Mouse (Mus musculus): Measurements from ENCODE around the gene Nubp1. TPM values are rescaled to one million over a fixed set of nuclear protein-coding genes. Genes with fewer than 3 reads are reported as not detected.

Gene Nubp1
- polyA plus RNA-seq, 1 experiment: 20.3 TPM

DNA sequence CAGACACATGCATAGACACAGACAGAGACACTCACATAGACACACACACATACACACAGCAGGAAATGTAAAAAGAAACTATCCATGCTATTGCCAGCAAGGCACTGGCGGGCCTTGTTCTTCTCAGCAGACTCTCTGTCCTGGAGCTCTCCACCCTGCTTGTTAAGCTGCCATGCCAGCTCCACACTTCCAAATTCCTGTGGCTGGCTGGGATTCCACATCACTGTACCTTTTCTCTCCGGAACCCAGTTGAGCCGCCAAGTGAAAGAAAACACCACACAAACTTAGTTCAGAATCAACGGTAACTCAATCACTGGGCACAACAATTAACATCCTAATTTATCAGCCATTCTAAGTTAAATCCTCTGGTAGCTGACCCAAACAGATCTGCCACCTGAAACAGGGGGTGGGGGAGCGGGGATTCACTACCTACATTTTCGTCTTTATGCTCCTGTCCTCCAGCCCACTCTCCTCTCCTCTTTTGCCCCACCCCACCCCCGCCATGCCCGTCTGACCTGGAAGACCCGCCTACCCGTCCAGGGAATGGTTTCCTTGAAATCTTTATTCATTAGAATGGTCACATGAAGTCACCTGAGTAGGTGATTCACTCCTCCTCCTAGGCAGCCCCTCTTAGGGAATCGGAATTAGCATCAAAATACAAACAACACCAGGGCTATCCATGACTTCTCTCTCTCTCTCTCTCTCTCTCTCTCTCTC is 55.8 kb downstream of the Nubp1 start:
- 64% methylated on average over 11 of the region's 11 CpGs for WGBS
- H3K27ac ChIP-seq (ENCODE audit: insufficient read depth, low read depth, low read length): no peak overlapping the region
- no peak overlapping the region for H3K4me3 ChIP-seq (ENCODE audit: low read depth, low read length)
- TF ChIP-seq CTCF (IDR thresholded peaks at IDR 0.05; ENCODE audit: extremely low read depth, insufficient read length, insufficient replicate concordance, low read depth, low read length): no peak
- TF ChIP-seq POLR2A (IDR thresholded peaks at IDR 0.05; ENCODE audit: low read depth, low read length): no peak
- H3K27me3 ChIP-seq (ENCODE audit: control insufficient read depth, insufficient read depth, low read length): no peaks in the 10 kb centered on the region
- peaks cover 32% of the 10 kb centered on the region; the same call in 1 of the 2 replicates for H3K4me1 ChIP-seq (ENCODE audit: control insufficient read depth, insufficient read depth, insufficient read length, low read length)
- H3K36me3 ChIP-seq (ENCODE audit: control insufficient read depth, insufficient read depth, low read length): no peaks in the 10 kb centered on the region

DNA sequence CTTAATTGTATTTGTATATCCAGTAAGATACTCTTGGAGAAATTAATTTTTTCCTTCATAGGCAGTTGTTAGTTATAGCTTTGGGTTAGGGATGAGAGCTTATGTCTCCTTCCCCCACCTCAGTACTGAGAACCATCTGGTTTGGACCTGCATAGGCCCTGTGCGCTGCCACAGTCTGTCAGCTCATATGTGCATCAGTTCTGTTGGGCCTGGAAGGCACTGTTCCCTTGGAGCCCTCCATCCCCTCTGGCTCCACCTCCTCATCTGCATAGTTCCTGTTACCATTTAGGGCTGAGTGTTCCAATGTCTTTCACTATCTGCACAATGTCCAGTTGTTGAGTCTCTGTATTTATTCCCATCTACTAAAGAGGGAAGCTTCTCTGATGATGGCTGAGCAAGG is 56.5 kb downstream of the Nubp1 start:
- H3K4me3 ChIP-seq (ENCODE audit: low read depth, low read length): no peak overlapping the region
- no peaks in the 10 kb centered on the region for H3K36me3 ChIP-seq (ENCODE audit: control insufficient read depth, insufficient read depth, low read length)
- H3K4me1 ChIP-seq (ENCODE audit: control insufficient read depth, insufficient read depth, insufficient read length, low read length): peaks cover 37% of the 10 kb centered on the region; the same call in 1 of the 2 replicates
- H3K27ac ChIP-seq (ENCODE audit: insufficient read depth, low read depth, low read length): peak overlapping the region; percentile 47
- 84% methylated on average over 1 of the region's 1 CpGs for WGBS
- no peak for TF ChIP-seq POLR2A (IDR thresholded peaks at IDR 0.05; ENCODE audit: low read depth, low read length)
- TF ChIP-seq CTCF (IDR thresholded peaks at IDR 0.05; ENCODE audit: extremely low read depth, insufficient read length, insufficient replicate concordance, low read depth, low read length): no peak
- H3K27me3 ChIP-seq (ENCODE audit: control insufficient read depth, insufficient read depth, low read length): no peaks in the 10 kb centered on the region

DNA sequence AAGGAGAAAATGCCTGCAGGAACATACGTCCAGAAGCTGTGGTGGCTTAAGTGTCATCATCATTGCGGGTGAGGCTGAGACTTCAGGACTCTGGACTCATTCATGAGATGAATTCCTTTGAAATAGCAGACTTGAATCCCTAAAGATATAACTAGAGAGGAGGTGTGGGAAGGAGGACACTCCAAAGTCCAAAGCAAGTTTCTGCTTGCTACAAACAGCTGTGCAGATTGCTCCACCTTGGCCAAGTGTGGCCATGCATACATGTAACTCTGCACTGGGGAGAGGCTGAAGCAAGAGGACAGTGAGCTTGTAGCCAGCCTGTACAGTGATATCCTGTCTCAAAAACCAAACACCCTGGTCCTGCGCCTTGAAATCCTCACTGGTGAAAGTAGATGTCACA is 60.2 kb downstream of the Nubp1 start:
- H3K27ac ChIP-seq (ENCODE audit: insufficient read depth, low read depth, low read length): peak overlapping the region; percentile 89
- H3K36me3 ChIP-seq (ENCODE audit: control insufficient read depth, insufficient read depth, low read length): no peaks in the 10 kb centered on the region
- 57% methylated on average over 3 of the region's 3 CpGs for WGBS
- H3K4me3 ChIP-seq (ENCODE audit: low read depth, low read length): no peak overlapping the region
- no peaks in the 10 kb centered on the region for H3K27me3 ChIP-seq (ENCODE audit: control insufficient read depth, insufficient read depth, low read length)
- TF ChIP-seq POLR2A (IDR thresholded peaks at IDR 0.05; ENCODE audit: low read depth, low read length) (no peak), CTCF (IDR thresholded peaks at IDR 0.05; ENCODE audit: extremely low read depth, insufficient read length, insufficient replicate concordance, low read depth, low read length) (no peak)
- peaks cover 33% of the 10 kb centered on the region; the same call in 1 of the 2 replicates for H3K4me1 ChIP-seq (ENCODE audit: control insufficient read depth, insufficient read depth, insufficient read length, low read length)

Other genes starting within 250 kb of the Nubp1 start
- not detected in 2 replicates for gene Rpl39l, start 241.7 kb upstream of the Nubp1 start, polyA plus RNA-seq (2012; rRNA removed)
- gene Atf7ip2, start 219.2 kb upstream of the Nubp1 start, polyA plus RNA-seq (2012; rRNA removed): 0.13 TPM in 1 of 2 replicates, not detected in the other
- gene Emp2, start 98.0 kb upstream of the Nubp1 start, polyA plus RNA-seq (2012; rRNA removed): 5.3 and 5.5 TPM in 2 replicates
- gene Tekt5, start 16.5 kb upstream of the Nubp1 start, polyA plus RNA-seq (2012; rRNA removed): 0.08 TPM in 1 of 2 replicates, not detected in the other
- 0.88 and 1.4 TPM in 2 replicates for gene Tvp23a, start 35.4 kb downstream of the Nubp1 start, polyA plus RNA-seq (2012; rRNA removed)
- 5.9 and 17.0 TPM in 2 replicates for gene Ciita, start 68.1 kb downstream of the Nubp1 start, polyA plus RNA-seq (2012; rRNA removed)
- 34.9 and 38.3 TPM in 2 replicates for gene Dexi, start 131.1 kb downstream of the Nubp1 start, polyA plus RNA-seq (2012; rRNA removed)
- gene Clec16a, start 133.4 kb downstream of the Nubp1 start, polyA plus RNA-seq (2012; rRNA removed): 7.6 and 14.3 TPM in 2 replicates

Measured in small intestine, adult 2 months (tissue).